Mouse (Mus musculus) liver, embryonic 16.5 days (tissue): ENCODE measurements around the gene Neurod6. TPM values are rescaled to one million over a fixed set of nuclear protein-coding genes. Genes with fewer than 3 reads are reported as not detected.
A peak's percentile ranks its signal among the peaks of the same experiment; 100 is the strongest.

Experiments used
- ATAC-seq: fragments of 200-750 bp; cut with Nextera tagmentation; 2 replicates; pipeline ENCODE4 v1.8.0; 2017; ENCODE audit warnings: low read depth, mild to moderate bottlenecking, moderate number of reproducible peaks, moderate library complexity
- H3K27ac ChIP-seq: fragments of 300-500 bp; sonication (generic); 2 replicates; pipeline ENCODE4 v1.5.1; 2014; ENCODE audit warnings: mild to moderate bottlenecking, low read length
- H3K27me3 ChIP-seq: fragments of 300-500 bp; sonication (generic); 2 replicates; pipeline ENCODE4 v1.6.1; 2014; ENCODE audit warnings: low read depth, low read length, mixed read lengths; ENCODE audit not compliant: control insufficient read depth, insufficient read depth
- H3K36me3 ChIP-seq: fragments of 300-500 bp; sonication (generic); 2 replicates; pipeline ENCODE4 v1.6.1; 2014; ENCODE audit warnings: mild to moderate bottlenecking; ENCODE audit not compliant: control insufficient read depth, insufficient read depth
- H3K4me1 ChIP-seq: fragments of 300-500 bp; sonication (generic); 2 replicates; pipeline ENCODE4 v1.6.1; 2014; ENCODE audit warnings: low read depth, low read length, mixed read lengths; ENCODE audit not compliant: control insufficient read depth
- H3K4me2 ChIP-seq: fragments of 300-500 bp; sonication (generic); 2 replicates; pipeline ENCODE4 v1.6.1; 2014; ENCODE audit warnings: low read depth, low read length, mixed read lengths
- H3K4me3 ChIP-seq: fragments of 300-500 bp; sonication (generic); 2 replicates; pipeline ENCODE4 v1.5.1; 2014; ENCODE audit warnings: low read depth, mild to moderate bottlenecking, low read length
- H3K9ac ChIP-seq: fragments of 300-500 bp; sonication (generic); 2 replicates; pipeline ENCODE4 v1.6.1; 2014; ENCODE audit warnings: low read depth, low read length
- H3K9me3 ChIP-seq: fragments of 300-500 bp; sonication (generic); replicated peaks from 2 replicates; pipeline ENCODE4 v1.6.1; 2016; ENCODE audit warnings: low read length; ENCODE audit not compliant: control insufficient read depth
- WGBS: fragments of 180-500 bp; shearing (Covaris S2); extraction: QIAGEN DNeasy Blood & Tissue Kit; methylation state at CpG from one replicate; pipeline ENCODE4 v1.1.7; 2014; ENCODE audit not compliant: insufficient replicate concordance; 5-methylcytosine and 5-hydroxymethylcytosine counted together
- polyA plus RNA-seq: library from polyadenylated mRNA; unstranded; fragments of >200 nt; fragmentation: Nextera tagmentation; extraction: Ambion mirVana; gene quantifications from 2 replicates; pipeline ENCODE4 v1.2.1, GENCODE M21; 2015

The Neurod6 gene
- polyA plus RNA-seq, 1 experiment from 2014 or later, result not detected

- no peaks in the 10 kb centered on the region for H3K36me3 ChIP-seq
Observed at GRCm38 (mm10) chr6:55648886-55649285, 32.2 kb downstream of the Neurod6 start.

DNA sequence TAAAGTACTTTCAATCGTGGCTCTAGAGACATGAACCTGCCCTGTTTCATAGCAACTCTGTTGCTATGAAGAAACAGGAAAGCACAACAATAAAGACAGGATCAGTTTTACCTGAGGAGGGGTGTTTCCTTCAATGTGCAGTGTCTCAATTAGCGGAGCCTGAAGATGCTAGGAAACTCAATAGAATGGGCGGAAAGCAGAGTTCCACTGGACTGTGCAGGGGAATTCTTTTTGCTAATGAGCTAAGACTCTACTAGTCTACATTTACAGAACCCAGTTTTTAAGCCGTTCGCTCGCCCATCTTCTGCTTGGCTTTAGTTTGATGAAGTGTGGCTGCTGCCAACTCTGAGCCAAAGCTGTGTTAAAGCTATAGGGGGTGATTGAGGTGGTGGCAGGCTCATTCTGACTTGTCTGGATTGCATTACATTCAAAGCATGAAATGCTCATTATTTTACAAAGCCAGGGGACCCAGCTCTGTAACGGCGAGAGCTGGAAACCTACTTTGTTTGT lies 33.2 kb downstream of the Neurod6 start:
- Histone ChIP-seq H3K4me1 (no peaks in the 10 kb centered on the region), H3K27ac (no peak overlapping the region), H3K4me2 (no peak overlapping the region), H3K9me3 (no peaks in the 10 kb centered on the region), H3K4me3 (no peak overlapping the region), H3K9ac (no peak overlapping the region), H3K27me3 (no peaks in the 10 kb centered on the region), H3K36me3 (no peaks in the 10 kb centered on the region)
- ATAC-seq, result no peak
- WGBS, result 65% methylated on average over 8 of the region's 8 CpGs

More at GRCm38 (mm10) chr6:55648886-55649285, 32.2 kb downstream of the Neurod6 start:
- H3K27ac ChIP-seq, result no peak overlapping the region
- H3K27me3 ChIP-seq, result no peaks in the 10 kb centered on the region
- 55% methylated on average over 3 of the region's 3 CpGs for WGBS
- no peaks in the 10 kb centered on the region for H3K4me1 ChIP-seq
- H3K9ac ChIP-seq, result no peak overlapping the region
- H3K9me3 ChIP-seq, result no peaks in the 10 kb centered on the region
- no peak overlapping the region for H3K4me3 ChIP-seq
- no peak for ATAC-seq
- no peak overlapping the region for H3K4me2 ChIP-seq

DNA sequence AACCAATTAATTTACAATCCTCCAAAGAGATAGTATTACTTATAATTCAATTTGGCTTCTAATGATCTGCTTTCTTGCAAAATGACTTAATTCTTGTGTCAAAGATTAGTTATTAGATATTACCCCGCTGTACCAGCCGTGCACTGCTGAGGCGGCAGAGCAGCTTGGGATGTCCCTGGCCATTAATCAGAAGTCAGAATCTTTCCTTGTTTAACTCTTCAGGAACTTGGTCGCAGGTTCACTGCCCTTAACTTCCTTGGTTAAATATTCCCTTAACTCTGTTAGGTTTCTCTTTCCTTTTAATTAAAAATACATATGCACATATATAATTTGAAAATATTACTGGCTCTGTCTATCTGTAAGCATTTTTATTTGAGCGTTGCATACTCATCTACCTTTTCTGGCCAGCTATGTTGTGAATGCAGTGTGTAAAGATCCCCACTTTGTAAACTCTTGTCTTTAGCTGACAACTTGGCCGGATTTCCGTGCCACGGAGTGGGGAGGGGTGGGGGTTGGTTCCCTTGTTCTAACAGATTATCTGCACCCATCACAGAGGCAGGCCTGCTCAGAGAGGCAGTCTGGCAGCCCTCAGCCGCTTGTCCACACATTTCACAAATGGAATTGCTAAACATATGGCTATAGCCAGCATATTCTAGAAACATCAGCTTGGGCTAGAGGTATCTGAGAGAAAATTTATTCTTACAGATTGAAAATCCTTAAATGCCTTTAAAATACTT lies 34.1 kb downstream of the Neurod6 start:
- no peaks in the 10 kb centered on the region for H3K4me1 ChIP-seq
- H3K4me3 ChIP-seq, result no peak overlapping the region
- WGBS, result 34% methylated on average over 9 of the region's 9 CpGs
- H3K27ac ChIP-seq, result no peak overlapping the region
- H3K9me3 ChIP-seq, result no peaks in the 10 kb centered on the region
- H3K4me2 ChIP-seq, result no peak overlapping the region
- H3K36me3 ChIP-seq, result no peaks in the 10 kb centered on the region
- H3K9ac ChIP-seq, result no peak overlapping the region
- ATAC-seq, result no peak
- no peaks in the 10 kb centered on the region for H3K27me3 ChIP-seq

- Histone ChIP-seq H3K36me3 (no peaks in the 10 kb centered on the region), H3K27ac (no peak overlapping the region), H3K4me2 (no peak overlapping the region), H3K4me3 (no peak overlapping the region), H3K4me1 (no peaks in the 10 kb centered on the region), H3K27me3 (no peaks in the 10 kb centered on the region), H3K9ac (no peak overlapping the region), H3K9me3 (no peaks in the 10 kb centered on the region)
- ATAC-seq, result no peak
- 58% methylated on average over 14 of the region's 14 CpGs for WGBS
Observed at GRCm38 (mm10) chr6:55646111-55646823, 34.8 kb downstream of the Neurod6 start.

DNA sequence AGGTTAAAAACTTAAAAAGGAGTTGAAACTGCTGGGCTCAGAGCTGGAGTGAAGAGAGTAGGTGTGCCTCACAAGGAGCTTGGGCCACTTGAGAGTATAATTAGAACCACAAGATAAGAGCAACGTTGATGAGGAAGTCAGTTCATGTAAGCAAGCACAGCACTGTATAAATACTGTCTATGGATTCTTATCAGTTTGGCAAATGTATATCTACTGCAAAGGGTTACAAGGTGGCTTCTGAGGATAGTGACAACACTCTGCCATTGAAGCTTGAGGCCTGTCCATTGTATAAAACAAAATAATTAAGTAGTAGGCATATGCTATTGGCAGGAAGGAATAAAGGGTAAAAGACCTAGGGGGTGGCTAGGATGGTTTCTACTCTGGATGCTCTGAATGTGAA lies 46.4 kb downstream of the Neurod6 start:
- no peaks in the 10 kb centered on the region for H3K4me1 ChIP-seq
- H3K9me3 ChIP-seq, result no peaks in the 10 kb centered on the region
- H3K27me3 ChIP-seq, result no peaks in the 10 kb centered on the region
- H3K9ac ChIP-seq, result no peak overlapping the region
- 14% methylated on average over 1 of the region's 1 CpGs for WGBS
- no peaks in the 10 kb centered on the region for H3K36me3 ChIP-seq
- no peak overlapping the region for H3K27ac ChIP-seq
- H3K4me2 ChIP-seq, result 0 out of 2 replicates have a peak overlapping the region, but pooled peaks have one; percentile 8
- ATAC-seq, result peak; percentile 79
- no peak overlapping the region for H3K4me3 ChIP-seq

Other genes starting within 250 kb of the Neurod6 start
- gene Adcyap1r1, start 229.3 kb downstream of the Neurod6 start, polyA plus RNA-seq, result 0.08 and 0.09 TPM in 2 replicates
- not detected in 2 replicates for gene Itprid1, start 155.6 kb upstream of the Neurod6 start, polyA plus RNA-seq